Mouse (Mus musculus) c-Kit-negative CD71-positive TER-119-positive erythroid progenitor cells, embryonic 14.5 days (primary cell): ENCODE measurements around the gene Alox15.
A peak's percentile ranks its signal among the peaks of the same experiment; 100 is the strongest.
"Not testable (repeated sequence)": the region's sequence is repeated elsewhere in the genome, so short reads cannot be mapped to it uniquely, and the experiment has no call there.

Source experiments
- DNase-seq: peaks from one replicate; pipeline ENCODE4 v3.0.0-alpha.2; 2013; ENCODE audit warnings: low read depth, low spot score

Gene Alox15

DNA sequence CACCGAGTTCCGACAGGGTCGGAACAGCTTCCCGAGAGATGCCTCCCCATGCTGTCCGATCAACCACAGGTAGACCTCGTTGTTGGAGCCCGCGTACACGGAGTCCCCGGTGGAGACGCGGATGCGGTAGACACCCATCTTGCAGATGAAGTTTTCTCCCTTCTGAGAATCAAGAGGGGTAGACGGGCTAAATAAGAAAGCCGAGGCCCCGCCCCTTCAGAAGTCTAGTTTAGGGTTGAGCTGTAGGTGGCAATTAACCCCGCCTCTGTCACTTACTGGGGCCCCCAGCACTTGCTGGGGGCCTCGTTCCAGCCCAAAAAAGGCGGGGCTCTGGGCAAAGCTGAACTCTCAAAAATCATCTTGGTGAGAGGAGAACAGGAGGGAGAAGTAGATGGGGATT is at the start of gene Alox15:
Gene Alox15 (minus strand): TSS at position 164 of the 400 bp plus-strand sequence.
- DNase-seq: no peak

DNA sequence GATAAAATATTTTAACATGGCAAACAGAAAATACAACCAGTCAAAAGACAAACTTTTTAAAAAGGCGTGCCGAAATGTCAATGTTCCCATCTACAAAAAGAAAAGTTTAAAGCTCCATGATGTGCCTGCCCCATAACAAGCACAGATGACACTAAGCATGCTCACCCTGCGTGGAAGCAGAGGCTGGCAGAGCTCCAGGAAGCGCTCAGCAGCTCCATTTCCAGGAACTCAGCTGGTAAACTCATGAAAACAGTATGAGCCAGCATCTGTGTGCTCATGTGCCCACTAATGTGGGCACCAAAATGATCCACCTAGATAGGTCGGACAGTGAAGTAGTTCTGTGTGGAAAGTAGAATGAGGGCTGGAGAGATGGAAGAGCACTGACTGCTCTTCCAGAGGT is 37.6 kb upstream of the Alox15 start:
- no peak for DNase-seq

DNA sequence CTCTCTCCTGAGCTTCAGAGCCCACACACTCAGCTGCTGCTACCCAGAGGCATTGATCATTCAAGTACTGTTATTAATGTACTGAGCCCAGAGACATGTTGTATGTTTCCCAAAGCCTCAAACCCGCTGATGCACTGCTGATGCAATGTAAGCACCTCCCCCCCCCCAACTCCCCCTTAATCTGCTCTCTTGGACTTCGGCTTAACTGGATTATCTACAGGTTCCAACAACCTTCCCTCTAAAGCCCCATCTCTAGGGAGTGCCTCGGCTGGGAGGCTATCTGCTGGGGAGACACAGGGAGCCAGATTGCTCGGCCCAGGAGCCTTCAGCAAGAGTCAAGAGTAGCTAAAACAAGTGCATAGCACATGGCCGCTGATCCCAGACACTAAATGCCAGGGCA is 35.6 kb upstream of the Alox15 start:
- DNase-seq: no peak

DNA sequence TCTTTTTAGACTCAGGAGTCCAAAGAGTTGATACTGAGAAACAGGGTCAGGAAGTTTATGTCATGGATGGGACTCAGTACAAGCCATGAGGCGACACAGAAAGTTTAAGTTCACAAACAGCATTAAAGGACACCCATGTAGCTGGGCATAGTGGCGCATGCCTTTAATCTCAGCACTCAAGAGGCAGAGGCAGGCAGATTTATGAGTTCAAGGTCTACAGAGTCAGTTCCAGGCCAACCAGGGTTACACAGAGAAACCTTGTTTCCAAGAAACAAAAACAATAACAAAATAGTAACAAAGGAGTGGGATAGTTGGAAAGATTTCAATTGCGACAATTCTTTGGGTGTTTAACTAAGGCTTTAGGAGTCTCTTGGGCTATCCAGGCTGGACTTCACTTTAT is 32.3 kb upstream of the Alox15 start:
- DNase-seq: no peak

DNA sequence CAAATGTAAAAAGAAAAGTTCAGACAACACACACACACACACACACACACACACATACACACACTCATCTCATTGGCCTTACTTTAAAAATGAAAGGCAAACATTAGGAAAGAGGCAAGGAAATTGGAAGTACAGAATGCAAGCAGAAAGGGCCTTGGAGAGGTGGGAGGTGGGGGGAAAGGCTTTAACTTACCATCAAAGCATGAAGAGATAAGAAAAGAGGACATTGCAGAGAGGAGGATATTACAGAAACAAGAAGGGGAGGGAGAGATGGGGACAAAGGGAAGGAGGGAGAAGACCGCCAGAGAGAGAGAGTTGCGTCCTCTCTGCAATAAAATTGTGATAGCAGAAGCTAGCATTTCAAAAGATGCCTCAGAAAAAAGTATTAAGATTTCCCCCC is 29.5 kb upstream of the Alox15 start:
- DNase-seq: no peak

DNA sequence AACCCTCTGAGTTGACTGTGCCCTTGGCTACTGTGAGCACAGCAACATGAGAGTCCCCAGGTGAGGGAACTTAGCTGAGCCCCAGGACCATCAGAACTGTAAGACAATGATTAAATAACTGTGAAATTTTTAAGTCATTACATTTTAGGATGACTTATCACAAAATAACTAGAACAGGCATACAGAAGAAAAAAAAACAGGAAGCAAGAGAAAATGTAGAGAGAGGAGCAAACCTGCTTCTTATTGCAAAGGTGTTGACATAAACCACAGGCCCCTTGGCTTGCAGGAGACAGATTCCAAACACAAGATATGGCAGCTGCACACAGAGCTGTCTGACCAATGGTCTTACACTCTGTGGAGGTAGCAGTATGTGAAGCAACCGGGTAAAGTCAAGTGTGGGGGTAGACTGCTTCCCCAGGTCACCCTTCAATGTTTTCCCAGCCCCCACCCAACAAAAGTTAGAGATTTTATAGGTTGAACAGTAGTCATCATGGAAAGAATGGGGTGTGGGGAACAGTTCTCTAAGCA is 28.7 kb upstream of the Alox15 start:
- no peak for DNase-seq

DNA sequence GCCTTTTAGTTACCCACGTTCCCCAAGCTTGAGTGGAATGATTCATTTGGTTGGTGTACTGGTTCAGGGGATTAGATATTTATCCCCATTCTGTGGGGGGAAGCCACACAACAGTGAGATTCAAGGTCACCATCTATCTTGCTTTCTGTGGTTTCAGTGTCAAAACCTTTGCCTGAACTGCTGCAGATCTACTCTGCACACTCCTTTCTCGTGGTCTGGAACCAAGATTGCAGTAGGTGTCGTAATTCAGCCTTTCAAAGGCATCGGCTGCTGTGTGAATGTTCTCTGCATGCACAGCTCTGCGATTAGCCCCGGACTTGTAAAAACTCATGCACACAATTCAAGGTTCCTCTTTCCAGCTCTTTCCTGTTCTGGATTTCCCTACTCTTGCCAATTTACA is 24.2 kb upstream of the Alox15 start:
- no peak for DNase-seq

DNA sequence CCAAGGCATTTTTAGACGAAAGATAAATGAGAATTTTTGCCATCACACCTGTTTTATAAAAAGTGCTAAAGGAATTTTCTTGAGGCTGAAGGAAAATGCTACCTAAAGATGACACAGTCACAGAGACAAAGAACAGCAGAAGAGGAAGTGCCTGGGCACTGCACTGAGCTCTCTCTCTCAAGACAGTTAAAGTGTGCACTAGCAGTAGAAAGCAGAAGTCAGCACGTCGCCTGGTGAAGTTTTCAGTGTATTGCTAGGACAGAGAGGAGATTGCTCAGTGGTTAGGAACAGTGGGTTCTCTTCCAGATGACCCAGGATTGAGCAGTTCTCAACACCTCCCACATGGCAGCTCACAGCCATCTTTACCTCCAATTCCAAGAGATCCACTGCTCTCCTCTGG is 22.5 kb upstream of the Alox15 start:
- DNase-seq: no peak

DNA sequence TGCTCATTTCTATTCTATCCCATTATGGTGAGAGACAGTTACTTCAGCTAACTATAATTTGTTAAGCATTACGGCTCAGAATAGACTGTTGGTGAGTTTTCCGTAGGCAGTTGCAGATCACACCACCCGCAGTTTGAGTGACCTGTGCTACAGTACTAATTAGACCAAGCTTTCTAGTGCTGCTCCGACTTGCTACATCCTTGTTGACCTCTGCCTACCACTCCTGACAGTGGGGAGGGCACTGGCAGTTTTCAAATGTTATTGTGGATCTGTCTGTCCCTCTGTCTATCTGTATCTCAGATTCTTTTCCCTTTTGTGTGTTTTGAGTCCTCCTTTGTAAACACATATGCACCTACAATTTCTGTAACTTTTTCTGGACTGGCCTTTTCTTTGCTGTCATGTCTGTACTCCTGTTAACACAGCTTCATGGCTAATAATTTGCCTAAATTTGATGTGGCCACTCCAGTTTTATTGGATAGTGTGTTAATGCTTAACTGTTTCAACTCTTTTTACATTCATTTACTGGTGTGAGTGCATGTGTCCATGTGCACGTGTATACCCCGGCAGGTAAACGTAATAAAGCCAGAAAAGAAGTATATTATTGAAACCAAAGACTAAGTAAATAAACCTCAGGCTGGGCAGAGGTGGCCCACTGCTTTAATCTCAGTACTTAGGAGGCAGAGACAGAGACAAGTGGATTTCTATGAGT is 21.2 kb upstream of the Alox15 start:
- no peak for DNase-seq

DNA sequence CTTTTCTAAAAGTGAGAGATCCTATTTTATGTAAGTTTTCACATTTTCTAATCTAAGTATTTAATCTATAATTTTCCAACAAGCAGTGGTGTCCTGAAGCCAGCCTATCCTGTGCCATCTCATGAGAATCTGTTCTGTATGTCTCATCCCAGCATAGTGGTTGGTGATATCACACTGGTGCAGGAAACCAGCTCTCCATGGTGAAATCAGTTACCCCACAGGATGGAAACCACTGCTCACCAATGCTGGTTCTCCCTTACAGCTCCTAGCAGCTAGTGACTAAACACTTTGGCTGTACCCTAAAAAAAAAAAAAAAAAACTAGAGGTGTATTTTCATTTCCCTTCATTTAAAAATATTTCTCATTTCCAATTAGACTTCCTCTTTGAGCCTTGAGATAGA is 20.6 kb upstream of the Alox15 start:
- no peak for DNase-seq

DNA sequence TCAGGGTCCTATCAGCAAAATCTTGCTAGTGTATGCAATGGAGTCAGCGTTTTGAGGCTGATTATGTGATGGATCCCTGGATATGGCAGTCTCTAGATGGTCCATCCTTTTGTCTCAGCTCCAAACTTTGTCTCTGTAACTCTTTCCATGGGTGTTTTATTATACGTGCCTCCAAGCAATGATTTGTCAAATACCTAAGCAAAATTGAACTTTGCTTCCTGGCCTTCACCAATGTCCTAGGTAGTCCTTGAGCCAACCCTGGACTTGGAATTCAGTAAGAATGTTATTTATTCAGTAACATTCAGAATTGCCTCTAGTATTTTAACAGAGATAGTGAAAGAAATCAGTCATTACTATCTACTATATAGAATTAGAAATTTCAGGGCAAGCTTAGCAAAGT is 16.8 kb upstream of the Alox15 start:
- not testable (repeated sequence) for DNase-seq

DNA sequence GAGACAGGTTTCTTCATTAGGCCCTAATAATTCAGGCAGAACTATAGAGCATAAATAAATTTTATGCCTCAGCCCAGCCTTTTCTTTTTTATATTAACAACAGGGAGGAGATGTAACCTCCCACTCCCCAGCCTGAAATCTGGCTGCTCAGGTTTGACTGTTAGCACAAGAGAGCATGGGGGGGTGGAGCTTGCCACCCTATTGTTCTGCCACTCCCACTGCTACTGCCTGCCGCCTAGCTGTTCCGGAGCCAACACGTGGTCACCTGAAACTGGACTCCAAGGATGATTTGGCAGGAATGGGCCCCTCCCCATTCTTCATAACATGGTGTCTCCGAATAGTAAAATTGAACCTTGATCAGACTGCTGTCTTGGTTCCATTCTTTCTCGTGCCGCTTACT is 15.9 kb upstream of the Alox15 start:
- DNase-seq: not testable (repeated sequence)

DNA sequence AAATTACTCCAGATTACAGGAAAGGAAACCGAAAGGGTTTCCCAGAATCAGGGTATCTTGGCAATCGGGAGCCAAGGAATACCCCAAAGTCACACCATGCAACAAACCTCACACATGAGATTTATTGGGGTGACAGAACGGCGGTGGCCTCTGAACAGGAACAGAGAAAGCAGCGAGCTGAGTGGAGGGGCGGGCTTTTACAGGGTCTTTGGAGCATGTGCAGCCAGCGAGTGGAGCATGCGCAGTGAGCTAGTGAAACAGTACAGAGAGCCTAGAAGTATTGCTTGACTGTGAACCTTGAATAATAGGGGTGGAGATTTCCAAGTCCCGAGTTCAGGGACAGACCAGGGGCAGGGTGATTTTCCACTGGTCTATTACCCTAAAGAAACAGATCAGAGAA is 3.2 kb downstream of the Alox15 start:
- DNase-seq: no peak

DNA sequence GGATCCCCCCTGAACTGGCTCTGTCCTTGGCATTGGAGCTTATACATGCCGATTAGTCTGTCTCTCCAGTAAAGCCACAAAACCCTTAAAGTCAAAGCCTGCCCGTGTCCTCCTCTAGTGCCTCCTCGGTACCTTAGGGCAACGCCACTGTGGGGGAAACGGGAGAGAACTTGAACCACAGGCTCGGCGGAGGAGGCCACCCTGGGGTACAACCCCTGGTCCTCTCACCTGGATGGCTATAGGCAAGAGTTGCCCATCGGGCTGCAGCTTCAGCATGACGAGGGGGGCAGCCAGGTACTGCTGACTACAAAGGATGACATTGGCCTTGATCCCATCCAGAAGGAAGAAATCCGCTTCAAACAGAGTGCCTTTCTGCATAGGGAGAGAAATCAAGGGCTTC is 4.0 kb downstream of the Alox15 start:
- DNase-seq: no peak

DNA sequence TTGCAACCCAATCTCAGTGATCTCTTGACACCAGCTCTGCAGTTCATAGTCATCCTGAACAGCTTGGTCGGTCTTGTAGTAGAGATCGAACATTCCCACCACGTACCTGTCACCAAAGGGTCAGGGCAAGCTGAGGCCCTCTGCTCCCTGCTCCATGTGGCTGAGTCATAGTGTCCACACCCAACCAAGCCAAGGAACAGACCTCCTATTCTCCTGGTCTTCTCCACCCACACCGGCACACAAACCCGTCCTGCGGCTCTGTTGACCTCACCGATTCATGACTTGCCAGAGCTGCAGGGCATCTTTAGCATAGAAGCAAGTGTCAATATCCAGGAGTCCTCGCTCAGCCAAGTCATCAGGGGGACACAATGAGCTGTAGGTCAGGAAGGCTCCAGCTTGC is 6.3 kb downstream of the Alox15 start:
- DNase-seq: no peak

DNA sequence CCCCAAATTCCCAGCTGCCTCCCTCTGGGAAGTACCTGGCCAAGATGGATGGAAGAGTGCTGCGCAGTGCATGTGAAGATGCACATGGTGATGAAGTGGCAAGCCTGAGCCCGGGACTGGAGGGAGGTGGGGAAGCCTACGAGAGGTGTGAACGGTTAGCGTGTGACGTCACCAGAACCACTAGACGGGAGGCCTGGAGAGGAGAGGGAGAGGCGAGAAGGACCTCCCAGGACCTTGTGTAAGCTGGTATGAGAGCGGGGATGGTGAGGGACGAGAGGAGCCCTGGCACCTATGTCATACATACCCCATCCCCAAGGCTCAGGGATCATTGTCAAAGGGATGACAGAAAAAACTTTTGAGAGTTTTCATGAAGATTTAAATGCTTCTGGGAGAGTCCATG is 6.8 kb downstream of the Alox15 start:
- DNase-seq: no peak

DNA sequence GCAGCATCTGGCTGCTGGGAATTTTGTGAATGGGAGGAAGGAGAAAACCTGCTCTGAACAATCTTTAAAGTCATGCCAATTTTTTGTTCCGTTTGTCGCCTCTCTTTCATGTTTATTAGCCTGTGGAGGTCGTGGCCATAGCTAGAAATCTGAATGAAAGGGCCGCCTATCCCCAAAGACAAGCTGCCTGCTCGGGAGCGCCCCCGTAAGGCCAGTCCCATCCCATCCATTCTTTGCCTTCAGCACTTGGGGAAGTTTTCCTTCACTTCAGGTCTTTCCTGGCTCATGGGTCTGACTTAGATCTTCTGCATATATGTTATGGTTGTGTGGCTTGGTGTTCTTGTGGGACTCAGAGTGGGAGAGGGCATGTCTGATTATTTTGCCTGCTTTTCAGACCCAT is 12.3 kb downstream of the Alox15 start:
- no peak for DNase-seq

DNA sequence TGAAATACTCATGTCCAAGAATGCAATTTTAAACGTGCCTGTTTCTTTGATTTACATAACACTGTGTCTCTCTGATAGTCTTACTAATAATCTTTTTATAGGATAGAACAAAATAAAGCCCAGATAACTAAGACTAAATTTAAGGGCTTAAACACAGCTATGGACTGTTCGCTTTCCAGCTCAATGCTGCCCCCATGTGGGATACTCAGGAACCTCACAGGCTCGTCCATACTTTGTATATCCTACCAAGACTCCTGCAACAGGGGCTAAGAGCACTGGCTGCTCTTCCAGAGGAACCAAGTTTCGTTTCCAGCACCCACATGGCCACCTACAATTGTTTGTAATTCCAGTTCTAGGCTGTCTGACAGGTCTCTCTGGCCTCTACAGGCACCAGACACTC is 17.4 kb downstream of the Alox15 start:
- DNase-seq: peak; percentile 17

DNA sequence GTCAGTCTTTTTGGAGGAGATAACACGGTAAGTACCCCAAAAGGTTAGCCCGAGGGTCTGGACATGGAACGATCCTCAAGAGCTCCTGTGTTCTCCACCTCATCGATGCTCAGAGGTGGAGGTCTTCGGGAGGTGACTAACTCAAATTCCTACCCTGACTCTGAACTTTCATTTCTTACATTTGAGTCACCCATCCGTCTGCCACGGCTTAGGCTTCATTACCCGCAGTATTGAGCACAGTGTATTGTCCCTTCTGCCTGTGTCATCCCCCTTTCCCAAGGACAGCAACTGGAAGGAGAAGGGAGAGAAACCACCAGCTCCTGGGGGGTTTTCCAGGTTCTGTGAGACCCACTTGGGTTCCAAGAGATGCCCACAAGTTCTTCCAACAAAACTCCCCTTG is 27.1 kb downstream of the Alox15 start:
- no peak for DNase-seq

DNA sequence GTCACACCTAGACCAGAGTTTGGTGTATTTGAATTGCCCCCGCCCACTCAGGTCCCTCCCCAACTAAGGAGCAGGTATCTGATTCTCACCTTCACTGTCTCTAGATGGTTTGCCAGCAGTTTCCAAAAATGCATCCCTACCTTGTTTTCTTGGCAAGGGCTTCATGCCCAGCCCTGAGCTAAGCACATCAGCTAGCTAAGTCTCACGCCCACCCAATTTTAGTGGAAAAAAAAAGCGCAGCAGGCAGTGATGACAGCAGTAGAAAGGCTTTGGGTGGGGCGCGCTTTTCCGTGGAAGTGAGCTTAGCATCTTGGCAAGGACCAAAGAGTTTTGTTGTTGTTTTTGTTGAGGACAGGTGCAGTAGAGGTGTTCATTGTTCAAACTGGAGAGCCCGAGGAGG is 29.3 kb downstream of the Alox15 start, which contains the start of gene Alox12e:
Gene Alox12e (minus strand): TSS at position 101 of the 400 bp plus-strand sequence.
- DNase-seq: no peak

DNA sequence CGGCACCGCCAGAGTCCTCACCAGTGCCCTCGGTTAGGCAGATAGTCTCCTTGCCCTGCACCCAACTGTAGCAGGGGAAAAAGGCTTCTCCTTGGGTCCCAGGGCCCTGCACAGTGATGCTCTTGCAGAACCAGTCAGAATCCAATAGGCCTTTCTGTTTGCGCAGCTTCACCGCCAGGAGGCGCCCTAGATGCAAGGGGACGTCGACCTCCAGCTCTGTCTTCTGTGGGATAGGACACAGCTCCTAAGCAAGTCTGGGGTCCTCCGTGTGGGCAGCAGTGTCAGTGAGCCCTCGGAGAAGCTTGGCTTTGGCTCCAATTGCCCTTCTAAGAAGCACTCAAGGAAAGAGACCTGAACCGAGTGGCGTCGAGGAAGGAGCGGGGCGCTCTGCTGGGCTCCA is 30.2 kb downstream of the Alox15 start:
- peak; percentile 8 for DNase-seq

DNA sequence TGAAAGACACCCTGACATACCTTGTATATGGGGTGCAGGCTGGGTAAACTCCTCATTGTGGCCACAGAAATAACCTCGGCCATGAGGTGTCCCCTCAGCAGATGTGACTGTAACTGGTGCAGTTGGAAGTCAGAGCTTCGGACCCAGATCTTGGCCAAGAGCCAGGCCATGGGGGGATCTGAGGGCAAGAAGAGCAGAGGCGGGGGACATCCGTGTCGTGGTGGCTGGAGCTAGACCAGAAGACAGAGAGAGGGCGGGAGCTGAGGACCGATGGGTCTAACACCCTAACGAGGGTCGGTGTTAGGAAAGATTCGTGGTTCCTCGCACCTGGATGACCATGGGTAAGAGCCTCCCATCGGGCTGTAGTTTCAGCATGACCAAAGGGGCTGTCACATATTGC is 32.2 kb downstream of the Alox15 start:
- DNase-seq: no peak

DNA sequence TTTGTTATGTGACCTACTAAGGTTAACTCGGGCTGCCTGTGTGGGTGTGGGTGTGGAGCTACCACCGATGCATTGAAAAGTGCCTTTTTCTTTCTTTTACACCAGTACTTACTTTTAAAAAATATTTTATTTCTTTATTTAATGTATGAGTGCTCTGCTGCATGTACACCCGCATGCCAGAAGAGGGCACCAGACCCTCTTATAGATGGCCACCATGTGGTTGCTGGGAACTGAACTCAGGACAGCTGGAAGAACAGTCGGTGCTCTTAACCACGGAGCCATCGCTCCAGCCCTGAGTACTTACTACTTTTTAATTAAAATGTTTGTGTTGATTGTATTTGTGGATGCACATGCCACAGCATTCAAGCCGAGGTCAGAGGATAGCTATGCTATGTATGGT is 38.0 kb downstream of the Alox15 start:
- no peak for DNase-seq

DNA sequence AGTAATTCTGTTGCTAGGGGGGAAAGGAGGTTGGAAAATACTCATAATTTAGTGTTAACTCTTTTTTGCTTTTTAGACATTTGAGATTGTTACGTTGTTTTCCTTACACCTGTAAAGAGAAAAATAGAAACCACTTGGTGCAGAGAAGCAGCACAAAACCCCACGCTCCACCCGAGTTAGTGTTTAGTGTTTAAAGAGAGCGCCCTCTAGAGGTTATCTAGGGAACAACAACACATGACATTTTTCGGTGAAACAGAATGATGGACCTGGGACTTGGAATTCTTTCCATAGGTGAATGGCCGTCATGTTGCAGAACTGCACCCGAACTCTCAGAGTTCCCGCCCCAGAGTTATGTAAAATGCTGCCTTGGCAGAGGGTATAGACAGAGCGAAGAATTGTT is 42.5 kb downstream of the Alox15 start:
- DNase-seq: peak; percentile 47
